Mouse (Mus musculus) small intestine, adult 2 months (tissue): ENCODE measurements around the gene Ccdc6.

ENCODE experiments used
- CTCF ChIP-seq: fragments of 200-500 bp; IDR thresholded peaks from 2 replicates; pipeline ENCODE4 v1.5.1; 2012; ENCODE audit warnings: low read depth, mild to moderate bottlenecking, control low read depth, inconsistent platforms, low read length, moderate library complexity, mixed read lengths; ENCODE audit not compliant: insufficient replicate concordance, insufficient read length; ENCODE audit errors: extremely low read depth
- POLR2A ChIP-seq: fragments of 200-500 bp; IDR thresholded peaks from 2 replicates; pipeline ENCODE4 v1.6.1; 2012; ENCODE audit warnings: low read depth, mild to moderate bottlenecking, control low read depth, inconsistent platforms, low read length, moderate library complexity

GRCm38 (mm10) chr10:70149093-70149492, 52.2 kb downstream of the Ccdc6 start:
- TF ChIP-seq POLR2A (no peak), CTCF (no peak)
